Mouse (Mus musculus) hindbrain, embryonic 15.5 days (tissue): ENCODE measurements around the gene Intu. TPM values are rescaled to one million over a fixed set of nuclear protein-coding genes. Genes with fewer than 3 reads are reported as not detected.

Source experiments
- ATAC-seq: fragments of 200-750 bp; cut with Nextera tagmentation; 2 replicates; pipeline ENCODE4 v1.8.0; 2017; ENCODE audit warnings: low read depth, moderate number of reproducible peaks, moderate TSS enrichment; ENCODE audit not compliant: low FRiP score
- H3K27ac ChIP-seq: fragments of 300-500 bp; sonication (generic); replicated peaks from 2 replicates; pipeline ENCODE4 v1.5.1; 2015; ENCODE audit warnings: mild to moderate bottlenecking, inconsistent platforms
- H3K27me3 ChIP-seq: fragments of 300-500 bp; sonication (generic); 2 replicates; pipeline ENCODE4 v1.6.1; 2015; ENCODE audit warnings: control low read depth, inconsistent platforms
- H3K36me3 ChIP-seq: fragments of 300-500 bp; sonication (generic); 2 replicates; pipeline ENCODE4 v1.6.1; 2015; ENCODE audit warnings: control low read depth, inconsistent platforms
- H3K4me1 ChIP-seq: fragments of 300-500 bp; sonication (generic); replicated peaks from 2 replicates; pipeline ENCODE4 v1.6.1; 2015; ENCODE audit warnings: control low read depth, inconsistent platforms
- H3K4me2 ChIP-seq: fragments of 300-500 bp; sonication (generic); 2 replicates; pipeline ENCODE4 v1.6.1; 2015; ENCODE audit warnings: moderate library complexity, mild to moderate bottlenecking, inconsistent platforms
- H3K4me3 ChIP-seq: fragments of 300-500 bp; sonication (generic); 2 replicates; pipeline ENCODE4 v1.5.1; 2015; ENCODE audit warnings: mild to moderate bottlenecking, inconsistent platforms
- H3K9ac ChIP-seq: fragments of 300-500 bp; sonication (generic); 2 replicates; pipeline ENCODE4 v1.6.1; 2015; ENCODE audit warnings: inconsistent platforms
- H3K9me3 ChIP-seq: fragments of 300-500 bp; sonication (generic); 2 replicates; pipeline ENCODE4 v1.6.1; 2016; ENCODE audit warnings: control low read depth, inconsistent platforms
- WGBS: fragments of 180-500 bp; shearing (Covaris S2); methylation state at CpG from one replicate; pipeline ENCODE4 v1.1.7; 2015; 5-methylcytosine and 5-hydroxymethylcytosine counted together
- polyA plus RNA-seq: library from polyadenylated mRNA; unstranded; fragments of >200 nt; fragmentation: Nextera tagmentation; extraction: Ambion mirVana; gene quantifications from 2 replicates; pipeline ENCODE4 v1.2.1, GENCODE M21; 2015

The Intu gene
- polyA plus RNA-seq, 1 experiment from 2014 or later, result 3.9 TPM

- Histone ChIP-seq H3K27ac (no peak overlapping the region), H3K9ac (no peak overlapping the region; the same call in 1 of the 2 replicates), H3K36me3 (no peaks in the 10 kb centered on the region), H3K4me1 (peaks cover 25% of the 10 kb centered on the region), H3K4me2 (peak overlapping the region; percentile 99), H3K27me3 (peaks cover 22% of the 10 kb centered on the region), H3K4me3 (peak overlapping the region; percentile 49), H3K9me3 (no peaks in the 10 kb centered on the region)
- WGBS, result 16% methylated on average over 7 of the region's 7 CpGs
- ATAC-seq, result no peak
These were observed 241 bp upstream of the Intu start for GRCm38 (mm10) chr3:40530845-40531244.

- H3K4me3 ChIP-seq, result peak overlapping the region; percentile 49
- ATAC-seq, result no peak
- 8% methylated on average over 11 of the region's 11 CpGs for WGBS
- no peaks in the 10 kb centered on the region for H3K36me3 ChIP-seq
- no peak overlapping the region for H3K9ac ChIP-seq
- peaks cover 22% of the 10 kb centered on the region for H3K4me1 ChIP-seq
- H3K27me3 ChIP-seq, result peaks cover 20% of the 10 kb centered on the region
- H3K9me3 ChIP-seq, result no peaks in the 10 kb centered on the region
- H3K27ac ChIP-seq, result no peak overlapping the region
- peak overlapping the region; percentile 99 for H3K4me2 ChIP-seq
These were observed 1.2 kb downstream of the Intu start for GRCm38 (mm10) chr3:40532256-40532655.

- Histone ChIP-seq H3K4me3 (no peak overlapping the region), H3K4me1 (peaks cover 17% of the 10 kb centered on the region), H3K27ac (no peak overlapping the region), H3K27me3 (peaks cover 20% of the 10 kb centered on the region), H3K36me3 (no peaks in the 10 kb centered on the region), H3K9ac (no peak overlapping the region), H3K9me3 (no peaks in the 10 kb centered on the region), H3K4me2 (no peak overlapping the region)
- ATAC-seq, result no peak
- WGBS, result 58% methylated on average over 4 of the region's 4 CpGs
These were observed 3.1 kb downstream of the Intu start for GRCm38 (mm10) chr3:40534141-40534540.

- Histone ChIP-seq H3K27ac (peak overlapping the region; percentile 79), H3K9me3 (no peaks in the 10 kb centered on the region; the same call in 1 of the 2 replicates), H3K27me3 (no peaks in the 10 kb centered on the region), H3K9ac (peak overlapping the region; percentile 69), H3K36me3 (no peaks in the 10 kb centered on the region), H3K4me1 (no peaks in the 10 kb centered on the region), H3K4me2 (peak overlapping the region; percentile 65), H3K4me3 (peak overlapping the region; percentile 96)
- WGBS, result 4% methylated on average over 45 of the region's 45 CpGs
- ATAC-seq, result peak; percentile 95
These were observed 9.8 kb downstream of the Intu start for GRCm38 (mm10) chr3:40540567-40541554.

- H3K36me3 ChIP-seq, result no peaks in the 10 kb centered on the region
- H3K9me3 ChIP-seq, result no peaks in the 10 kb centered on the region
- WGBS, result 87% methylated on average over 4 of the region's 4 CpGs
- no peak overlapping the region for H3K4me2 ChIP-seq
- H3K4me3 ChIP-seq, result no peak overlapping the region
- no peaks in the 10 kb centered on the region for H3K27me3 ChIP-seq
- H3K4me1 ChIP-seq, result no peaks in the 10 kb centered on the region
- H3K27ac ChIP-seq, result no peak overlapping the region
- H3K9ac ChIP-seq, result no peak overlapping the region
- no peak for ATAC-seq
These were observed 15.5 kb downstream of the Intu start for GRCm38 (mm10) chr3:40546621-40547020.

- Histone ChIP-seq H3K4me2 (no peak overlapping the region), H3K27me3 (no peaks in the 10 kb centered on the region), H3K9ac (no peak overlapping the region), H3K36me3 (peaks cover 4% of the 10 kb centered on the region), H3K9me3 (no peaks in the 10 kb centered on the region), H3K27ac (no peak overlapping the region), H3K4me3 (no peak overlapping the region), H3K4me1 (no peaks in the 10 kb centered on the region)
- WGBS, result 73% methylated on average over 10 of the region's 10 CpGs
- no peak for ATAC-seq
These were observed 121.9 kb downstream of the Intu start for GRCm38 (mm10) chr3:40652941-40653352.

GRCm38 (mm10) chr3:40653582-40653981 lies 122.5 kb downstream of the Intu start:
- no peak overlapping the region for H3K9ac ChIP-seq
- peaks cover 5% of the 10 kb centered on the region for H3K36me3 ChIP-seq
- 90% methylated on average over 16 of the region's 16 CpGs for WGBS
- no peaks in the 10 kb centered on the region for H3K27me3 ChIP-seq
- no peak overlapping the region for H3K4me3 ChIP-seq
- no peak overlapping the region for H3K27ac ChIP-seq
- H3K4me1 ChIP-seq, result no peaks in the 10 kb centered on the region
- H3K4me2 ChIP-seq, result no peak overlapping the region
- no peak for ATAC-seq
- H3K9me3 ChIP-seq, result no peaks in the 10 kb centered on the region

- WGBS, result 81% methylated on average over 11 of the region's 11 CpGs
- Histone ChIP-seq H3K36me3 (peaks cover 9% of the 10 kb centered on the region), H3K9me3 (no peaks in the 10 kb centered on the region), H3K27me3 (no peaks in the 10 kb centered on the region), H3K4me3 (no peak overlapping the region), H3K9ac (no peak overlapping the region), H3K4me2 (no peak overlapping the region), H3K27ac (no peak overlapping the region), H3K4me1 (no peaks in the 10 kb centered on the region)
- no peak for ATAC-seq
These were observed 122.9 kb downstream of the Intu start for GRCm38 (mm10) chr3:40654028-40654427.

- ATAC-seq, result no peak
- Histone ChIP-seq H3K9me3 (no peaks in the 10 kb centered on the region), H3K4me1 (no peaks in the 10 kb centered on the region), H3K27me3 (no peaks in the 10 kb centered on the region), H3K27ac (no peak overlapping the region), H3K4me3 (no peak overlapping the region), H3K36me3 (peaks cover 9% of the 10 kb centered on the region), H3K9ac (no peak overlapping the region), H3K4me2 (no peak overlapping the region)
- 78% methylated on average over 11 of the region's 11 CpGs for WGBS
These were observed 124.5 kb downstream of the Intu start for GRCm38 (mm10) chr3:40655571-40655970.

- Histone ChIP-seq H3K9ac (no peak overlapping the region), H3K27me3 (no peaks in the 10 kb centered on the region), H3K27ac (no peak overlapping the region), H3K4me1 (no peaks in the 10 kb centered on the region), H3K36me3 (peaks cover 9% of the 10 kb centered on the region), H3K4me3 (no peak overlapping the region), H3K4me2 (no peak overlapping the region), H3K9me3 (no peaks in the 10 kb centered on the region)
- 91% methylated on average over 5 of the region's 5 CpGs for WGBS
- no peak for ATAC-seq
These were observed 125.3 kb downstream of the Intu start for GRCm38 (mm10) chr3:40656339-40656738.

- peaks cover 16% of the 10 kb centered on the region for H3K36me3 ChIP-seq
These were observed 129.1 kb downstream of the Intu start for GRCm38 (mm10) chr3:40660231-40660630.

GRCm38 (mm10) chr3:40666109-40666508 lies 135.0 kb downstream of the Intu start:
- ATAC-seq, result no peak
- WGBS, result 89% methylated on average over 4 of the region's 4 CpGs

More at GRCm38 (mm10) chr3:40660231-40660630, 129.1 kb downstream of the Intu start:
- ATAC-seq, result no peak
- H3K9me3 ChIP-seq, result no peaks in the 10 kb centered on the region
- H3K9ac ChIP-seq, result no peak overlapping the region
- no peak overlapping the region for H3K4me3 ChIP-seq
- no peaks in the 10 kb centered on the region for H3K27me3 ChIP-seq
- H3K27ac ChIP-seq, result no peak overlapping the region
- H3K4me2 ChIP-seq, result no peak overlapping the region
- 94% methylated on average over 2 of the region's 2 CpGs for WGBS
- H3K4me1 ChIP-seq, result no peaks in the 10 kb centered on the region

More at GRCm38 (mm10) chr3:40666109-40666508, 135.0 kb downstream of the Intu start:
- peaks cover 12% of the 10 kb centered on the region for H3K36me3 ChIP-seq
- no peak overlapping the region for H3K27ac ChIP-seq
- H3K27me3 ChIP-seq, result no peaks in the 10 kb centered on the region
- no peak overlapping the region for H3K9ac ChIP-seq
- no peaks in the 10 kb centered on the region for H3K4me1 ChIP-seq
- H3K9me3 ChIP-seq, result no peaks in the 10 kb centered on the region
- H3K4me3 ChIP-seq, result no peak overlapping the region
- no peak overlapping the region for H3K4me2 ChIP-seq
